Comparison of ENCODE assay signal across 14 mouse cellular contexts in the genomic region with DNA sequence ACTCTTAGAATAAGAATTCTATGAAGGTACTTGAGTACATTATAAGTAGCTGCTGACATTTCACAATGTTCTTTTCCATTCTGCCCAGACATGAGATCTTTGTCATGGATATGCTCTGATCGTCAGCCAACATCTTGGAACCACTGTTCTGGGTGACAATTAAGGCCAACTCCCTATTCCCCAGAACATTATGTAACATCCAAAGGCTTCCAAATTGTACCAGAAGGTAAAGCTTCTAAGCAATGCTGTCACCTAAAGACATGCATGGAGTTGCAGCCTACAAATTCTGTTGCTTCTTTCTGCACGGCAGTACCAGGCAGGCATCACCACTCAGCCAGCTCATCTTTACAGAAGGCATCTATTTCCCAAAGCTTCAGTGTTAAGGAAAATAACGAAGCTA.
"Had no signal": no experiment of that assay in that cellular context is flagged by ENCODE, and none has a peak within 500 bp of the region (broad histone marks: within the 10 kb centered on the region; RNA-seq: fewer than 3 reads in every experiment).

No protein-coding gene starts in this region.

- H3K27me3 ChIP-seq: limb, embryonic 13.5 days; midbrain, embryonic 12.5 days; neural tube, embryonic 13.5 days had no signal

- H3K9me3 ChIP-seq: limb, embryonic 13.5 days; midbrain, embryonic 12.5 days; neural tube, embryonic 13.5 days had no signal

- H3K27ac ChIP-seq: limb, embryonic 13.5 days; liver, embryonic 14.5 days; midbrain, embryonic 12.5 days; neural tube, embryonic 13.5 days had no signal

- H3K4me3 ChIP-seq: limb, embryonic 13.5 days; midbrain, embryonic 12.5 days; neural tube, embryonic 13.5 days had no signal

- H3K4me2 ChIP-seq: limb, embryonic 13.5 days; midbrain, embryonic 12.5 days; neural tube, embryonic 13.5 days had no signal

- DNase-seq: kidney, adult 18-20 months; kidney, postnatal 10 days; layer of hippocampus, postnatal 36 days; left cerebral cortex, postnatal 4 days; lung, adult 18-20 months; lung, postnatal 14 days; retina, postnatal 1 day; right cerebral cortex, postnatal 4 days; spleen, adult 18-20 months; thymus, postnatal 4 days had no signal

- H3K4me1 ChIP-seq: limb, embryonic 13.5 days; neural tube, embryonic 13.5 days had no signal

- H3K36me3 ChIP-seq: limb, embryonic 13.5 days; midbrain, embryonic 12.5 days; neural tube, embryonic 13.5 days had no signal

- H3K9ac ChIP-seq: limb, embryonic 13.5 days; liver, embryonic 14.5 days; midbrain, embryonic 12.5 days; neural tube, embryonic 13.5 days had no signal
